Mouse (Mus musculus): Measurements from ENCODE around the gene Gm10135. TPM values are rescaled to one million over a fixed set of nuclear protein-coding genes. Genes with fewer than 3 reads are reported as not detected.

The Gm10135 gene
- polyA plus RNA-seq, 1 experiment: not detected

DNA sequence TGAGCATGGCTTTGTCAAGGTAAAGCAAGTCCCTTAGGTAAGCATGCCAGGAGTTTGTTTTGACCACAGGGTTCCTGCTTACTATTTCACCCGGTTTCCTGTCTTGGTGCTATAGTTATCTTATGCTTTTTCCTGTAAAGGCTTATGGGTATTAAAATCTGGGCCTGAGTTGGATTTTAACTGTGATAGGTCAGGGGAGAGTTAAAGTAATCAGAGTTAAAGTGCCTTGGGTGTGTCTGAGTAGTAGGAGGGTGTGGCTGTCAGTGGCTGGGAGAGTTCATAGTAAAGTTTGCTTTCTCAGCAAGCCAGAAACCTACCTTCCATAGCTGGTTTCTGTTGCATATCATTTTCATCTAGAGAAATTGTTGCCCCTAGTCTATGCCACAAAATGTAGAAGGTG lies 57.7 kb downstream of the Gm10135 start:
- WGBS: 3% methylated on average over 1 of the region's 1 CpGs
- Histone ChIP-seq H3K27me3 (ENCODE audit: control insufficient read depth, insufficient read depth, low read length) (no peaks in the 10 kb centered on the region), H3K27ac (ENCODE audit: insufficient read depth, low read depth, low read length) (peak overlapping the region; percentile 24; the same call in 1 of the 2 replicates), H3K4me3 (ENCODE audit: low read depth, low read length) (no peak overlapping the region), H3K4me1 (ENCODE audit: control insufficient read depth, insufficient read depth, insufficient read length, low read length) (peaks cover 6% of the 10 kb centered on the region; the same call in 1 of the 2 replicates), H3K36me3 (ENCODE audit: control insufficient read depth, insufficient read depth, low read length) (no peaks in the 10 kb centered on the region)
- TF ChIP-seq CTCF (IDR thresholded peaks at IDR 0.05; ENCODE audit: extremely low read depth, insufficient read length, insufficient replicate concordance, low read depth, low read length): no peak
- TF ChIP-seq POLR2A (IDR thresholded peaks at IDR 0.05; ENCODE audit: low read depth, low read length): no peak

DNA sequence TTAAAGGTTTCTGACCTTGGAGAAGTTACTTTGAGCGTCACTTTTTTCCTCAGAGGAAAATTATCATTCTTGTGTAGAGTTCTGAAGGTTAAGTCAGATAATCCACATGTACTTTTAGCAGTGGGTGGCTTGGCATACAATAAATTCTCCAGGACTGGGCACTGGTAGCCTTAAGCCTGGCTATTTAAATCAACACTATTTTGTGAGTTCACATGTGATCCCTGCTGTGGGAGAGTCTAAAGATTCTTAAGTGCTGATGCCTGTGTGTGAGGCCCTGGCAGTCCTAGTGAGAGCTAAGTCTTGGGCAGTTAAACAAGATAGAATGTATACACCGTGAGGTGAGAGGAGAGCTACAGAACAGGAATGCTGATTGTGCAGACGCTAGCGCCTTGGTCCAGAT lies 58.5 kb downstream of the Gm10135 start:
- H3K27ac ChIP-seq (ENCODE audit: insufficient read depth, low read depth, low read length): 0 out of 2 replicates have a peak overlapping the region, but pooled peaks have one; percentile 24
- WGBS: 52% methylated on average over 4 of the region's 4 CpGs

More for the DNA sequence above, 58.5 kb downstream of the Gm10135 start:
- no peaks in the 10 kb centered on the region for H3K27me3 ChIP-seq (ENCODE audit: control insufficient read depth, insufficient read depth, low read length)
- H3K4me3 ChIP-seq (ENCODE audit: low read depth, low read length): no peak overlapping the region
- no peaks in the 10 kb centered on the region for H3K36me3 ChIP-seq (ENCODE audit: control insufficient read depth, insufficient read depth, low read length)
- no peak for TF ChIP-seq CTCF (IDR thresholded peaks at IDR 0.05; ENCODE audit: extremely low read depth, insufficient read length, insufficient replicate concordance, low read depth, low read length)
- no peak for TF ChIP-seq POLR2A (IDR thresholded peaks at IDR 0.05; ENCODE audit: low read depth, low read length)
- peaks cover 6% of the 10 kb centered on the region; the same call in 1 of the 2 replicates for H3K4me1 ChIP-seq (ENCODE audit: control insufficient read depth, insufficient read depth, insufficient read length, low read length)

Other genes with a start within 250 kb of the Gm10135 start
- gene Txk, start 221.9 kb downstream of the Gm10135 start, polyA plus RNA-seq (2012; rRNA removed): 0.20 and 0.34 TPM in 2 replicates
- gene Tec, start 106.2 kb downstream of the Gm10135 start, polyA plus RNA-seq (2012; rRNA removed): 0.85 and 7.1 TPM in 2 replicates
- 9.1 and 16.9 TPM in 2 replicates for gene Slain2, start 60.4 kb downstream of the Gm10135 start, polyA plus RNA-seq (2012; rRNA removed)
- gene Slc10a4, start 32.2 kb upstream of the Gm10135 start, polyA plus RNA-seq (2012; rRNA removed): 0.89 and 1.6 TPM in 2 replicates

Measured in small intestine, adult 2 months (tissue).